Mouse (Mus musculus): ENCODE measurements around the gene Lrch1. TPM values are rescaled to one million over a fixed set of nuclear protein-coding genes. Genes with fewer than 3 reads are reported as not detected.

The Lrch1 gene
- polyA plus RNA-seq, 1 experiment from 2014 or later = 6.5 TPM

DNA sequence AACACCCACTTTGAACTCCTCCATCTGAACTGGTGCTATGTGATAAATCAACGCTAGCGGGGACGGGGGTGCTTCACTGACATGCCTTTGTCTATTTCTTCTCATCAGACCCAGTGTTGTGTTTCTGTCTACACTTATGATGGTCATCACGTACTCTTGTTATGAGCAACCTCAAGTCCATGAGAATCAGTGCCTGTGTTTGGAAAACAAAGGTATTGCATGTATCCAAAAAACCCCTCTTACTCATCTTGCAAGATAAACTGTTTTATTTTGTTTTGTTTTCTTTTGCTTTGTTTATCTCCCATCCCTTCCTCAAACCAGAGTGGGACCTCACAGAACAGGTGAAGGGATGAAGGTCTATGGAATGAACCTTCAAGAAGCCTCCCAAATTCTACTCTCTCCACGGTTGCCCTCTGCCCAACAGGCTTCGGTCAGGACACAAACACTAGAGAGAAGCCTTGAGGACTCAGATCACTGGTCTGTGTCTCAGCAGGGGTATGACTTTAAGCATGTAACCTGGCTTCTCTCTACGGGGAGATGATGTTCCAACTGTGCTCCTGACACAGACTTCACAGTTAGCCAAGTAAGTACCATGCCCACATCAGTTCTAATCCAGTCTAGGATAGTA lies 3.4 kb downstream of the Lrch1 start:
- Histone ChIP-seq H3K9me3 (no peaks in the 10 kb centered on the region), H3K4me3 (no peak overlapping the region), H3K4me1 (peaks cover 27% of the 10 kb centered on the region), H3K27me3 (ENCODE audit: poor library complexity, severe bottlenecking) (no peaks in the 10 kb centered on the region), H3K36me3 (replicated peaks) (peaks cover 10% of the 10 kb centered on the region; the same call in 1 of the 2 replicates), H3K27ac (no peak overlapping the region)
- WGBS = 91% methylated on average over 7 of the region's 7 CpGs
- no peak for DNase-seq (ENCODE audit: extremely low spot score, low spot score)

- no peak overlapping the region for H3K27ac ChIP-seq
- peaks cover 25% of the 10 kb centered on the region for H3K4me1 ChIP-seq
- DNase-seq (ENCODE audit: extremely low spot score, low spot score) = no peak
- H3K4me3 ChIP-seq = no peak overlapping the region
- peaks cover 10% of the 10 kb centered on the region; the same call in 1 of the 2 replicates for H3K36me3 ChIP-seq (replicated peaks)
- WGBS = 94% methylated on average over 6 of the region's 6 CpGs
- H3K27me3 ChIP-seq (ENCODE audit: poor library complexity, severe bottlenecking) = no peaks in the 10 kb centered on the region
- no peaks in the 10 kb centered on the region for H3K9me3 ChIP-seq
These were observed 4.0 kb downstream of the Lrch1 start for GRCm38 (mm10) chr14:74943581-74944117.

DNA sequence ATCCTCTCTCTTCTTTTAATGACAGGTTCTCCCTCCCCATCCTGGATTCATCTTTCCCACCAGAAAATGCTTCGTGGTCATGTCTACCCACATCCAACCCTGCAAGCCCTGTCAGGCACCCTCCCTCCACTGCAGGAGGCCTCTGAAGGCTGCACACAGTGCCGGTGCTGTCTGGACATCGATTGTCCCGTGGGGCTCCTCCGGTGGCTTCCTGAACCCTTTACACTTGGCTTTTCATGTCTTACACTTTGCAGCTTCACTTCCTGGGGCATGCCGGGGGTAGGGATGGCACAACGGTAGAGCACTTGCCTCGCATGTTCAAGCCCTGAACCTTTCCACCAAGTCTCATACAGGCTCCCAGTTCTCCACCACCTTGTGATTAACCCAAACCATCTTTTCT lies 4.7 kb downstream of the Lrch1 start:
- no peak overlapping the region for H3K27ac ChIP-seq
- H3K36me3 ChIP-seq (replicated peaks) = peaks cover 10% of the 10 kb centered on the region; the same call in 1 of the 2 replicates
- no peaks in the 10 kb centered on the region for H3K27me3 ChIP-seq (ENCODE audit: poor library complexity, severe bottlenecking)
- peaks cover 19% of the 10 kb centered on the region for H3K4me1 ChIP-seq
- H3K4me3 ChIP-seq = no peak overlapping the region
- WGBS = 90% methylated on average over 8 of the region's 8 CpGs
- DNase-seq (ENCODE audit: extremely low spot score, low spot score) = no peak
- H3K9me3 ChIP-seq = no peaks in the 10 kb centered on the region

DNA sequence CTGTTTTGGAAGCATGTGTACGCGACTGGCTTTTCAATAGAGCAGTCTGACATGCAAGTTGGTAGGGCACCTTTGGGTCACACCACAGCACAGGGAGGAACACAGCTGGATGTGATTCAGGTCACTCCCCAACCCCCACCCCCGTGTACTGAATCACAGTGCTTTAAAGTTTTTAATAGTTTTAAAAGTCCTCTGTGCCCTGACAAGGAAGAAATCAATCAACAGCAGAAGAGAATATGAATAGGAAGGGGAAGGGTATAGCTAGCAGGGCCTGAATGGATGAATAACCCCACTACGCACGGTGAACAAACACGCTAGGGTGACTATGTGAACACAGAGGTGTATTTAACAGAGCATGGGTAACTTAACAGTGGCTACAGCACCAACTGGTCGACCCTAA lies 6.1 kb downstream of the Lrch1 start:
- H3K4me3 ChIP-seq = no peak overlapping the region
- H3K27ac ChIP-seq = no peak overlapping the region
- peaks cover 10% of the 10 kb centered on the region; the same call in 1 of the 2 replicates for H3K36me3 ChIP-seq (replicated peaks)
- H3K9me3 ChIP-seq = no peaks in the 10 kb centered on the region
- no peaks in the 10 kb centered on the region for H3K27me3 ChIP-seq (ENCODE audit: poor library complexity, severe bottlenecking)
- WGBS = 89% methylated on average over 7 of the region's 7 CpGs
- peaks cover 14% of the 10 kb centered on the region for H3K4me1 ChIP-seq
- no peak for DNase-seq (ENCODE audit: extremely low spot score, low spot score)

- Histone ChIP-seq H3K9me3 (no peaks in the 10 kb centered on the region), H3K27me3 (ENCODE audit: poor library complexity, severe bottlenecking) (no peaks in the 10 kb centered on the region), H3K4me1 (peaks cover 5% of the 10 kb centered on the region), H3K4me3 (no peak overlapping the region), H3K36me3 (replicated peaks) (peaks cover 10% of the 10 kb centered on the region; the same call in 1 of the 2 replicates), H3K27ac (no peak overlapping the region)
- 90% methylated on average over 4 of the region's 4 CpGs for WGBS
- DNase-seq (ENCODE audit: extremely low spot score, low spot score) = no peak
These were observed 6.9 kb downstream of the Lrch1 start for GRCm38 (mm10) chr14:74940741-74941140.

- Histone ChIP-seq H3K9me3 (no peaks in the 10 kb centered on the region), H3K4me3 (no peak overlapping the region), H3K4me1 (no peaks in the 10 kb centered on the region), H3K36me3 (replicated peaks) (peaks cover 10% of the 10 kb centered on the region; the same call in 1 of the 2 replicates), H3K27me3 (ENCODE audit: poor library complexity, severe bottlenecking) (no peaks in the 10 kb centered on the region), H3K27ac (no peak overlapping the region)
- WGBS = 83% methylated on average over 9 of the region's 9 CpGs
- DNase-seq (ENCODE audit: extremely low spot score, low spot score) = no peak
These were observed 8.3 kb downstream of the Lrch1 start for GRCm38 (mm10) chr14:74939355-74939754.

- H3K27me3 ChIP-seq (ENCODE audit: poor library complexity, severe bottlenecking) = no peaks in the 10 kb centered on the region
- no peak overlapping the region for H3K4me3 ChIP-seq
- H3K27ac ChIP-seq = no peak overlapping the region
- DNase-seq (ENCODE audit: extremely low spot score, low spot score) = no peak
- no peaks in the 10 kb centered on the region for H3K9me3 ChIP-seq
- 91% methylated on average over 3 of the region's 3 CpGs for WGBS
- peaks cover 10% of the 10 kb centered on the region; the same call in 1 of the 2 replicates for H3K36me3 ChIP-seq (replicated peaks)
- no peaks in the 10 kb centered on the region for H3K4me1 ChIP-seq
These were observed 8.8 kb downstream of the Lrch1 start for GRCm38 (mm10) chr14:74938896-74939295.

DNA sequence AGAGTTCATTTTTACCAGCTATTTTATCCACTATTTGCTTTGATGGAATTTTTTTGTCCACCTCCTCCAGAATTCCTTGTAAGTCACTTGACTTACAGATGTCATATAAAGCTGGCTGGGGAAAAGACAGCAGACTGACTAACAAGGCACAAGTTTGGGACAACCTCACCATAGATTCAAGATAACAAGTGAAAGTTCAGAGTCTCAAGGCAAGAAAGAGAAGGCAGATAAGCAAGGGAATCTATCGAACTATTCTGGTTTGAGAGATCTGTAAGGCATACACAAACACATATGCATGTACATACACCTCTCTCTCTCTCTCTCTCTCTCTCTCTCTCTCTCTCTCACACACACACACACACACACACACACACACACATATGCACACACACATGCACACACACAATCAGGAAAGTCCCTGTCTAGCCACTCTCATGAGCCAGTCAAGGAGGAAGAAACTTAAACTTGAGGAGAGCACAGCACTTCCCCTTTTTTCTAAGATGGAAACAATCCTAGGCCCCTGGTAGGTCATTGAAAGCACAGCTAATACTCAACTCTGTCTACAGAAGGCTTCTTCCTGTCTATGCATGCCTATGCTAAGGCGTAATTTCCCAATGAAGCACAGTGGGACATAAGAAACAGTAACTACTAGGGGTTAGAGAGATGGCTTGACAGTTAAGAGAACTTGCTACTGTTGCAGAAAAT lies 11.0 kb downstream of the Lrch1 start:
- peaks cover 6% of the 10 kb centered on the region; the same call in 1 of the 2 replicates for H3K36me3 ChIP-seq (replicated peaks)
- H3K4me3 ChIP-seq = no peak overlapping the region
- H3K4me1 ChIP-seq = no peaks in the 10 kb centered on the region
- no peak for DNase-seq (ENCODE audit: extremely low spot score, low spot score)
- H3K27me3 ChIP-seq (ENCODE audit: poor library complexity, severe bottlenecking) = no peaks in the 10 kb centered on the region
- 100% methylated on average over 2 of the region's 2 CpGs for WGBS
- H3K9me3 ChIP-seq = no peaks in the 10 kb centered on the region
- H3K27ac ChIP-seq = no peak overlapping the region

- no peak overlapping the region for H3K4me3 ChIP-seq
- no peak for DNase-seq (ENCODE audit: extremely low spot score, low spot score)
- H3K27ac ChIP-seq = no peak overlapping the region
- no peaks in the 10 kb centered on the region for H3K4me1 ChIP-seq
- H3K9me3 ChIP-seq = no peaks in the 10 kb centered on the region
- H3K36me3 ChIP-seq (replicated peaks) = no peaks in the 10 kb centered on the region
- WGBS = 98% methylated on average over 6 of the region's 6 CpGs
- H3K27me3 ChIP-seq (ENCODE audit: poor library complexity, severe bottlenecking) = no peaks in the 10 kb centered on the region
These were observed 12.6 kb downstream of the Lrch1 start for GRCm38 (mm10) chr14:74935111-74935510.

GRCm38 (mm10) chr14:74933960-74934710 lies 13.5 kb downstream of the Lrch1 start:
- DNase-seq (ENCODE audit: extremely low spot score, low spot score) = no peak
- Histone ChIP-seq H3K27ac (no peak overlapping the region), H3K4me1 (no peaks in the 10 kb centered on the region), H3K36me3 (replicated peaks) (no peaks in the 10 kb centered on the region), H3K27me3 (ENCODE audit: poor library complexity, severe bottlenecking) (no peaks in the 10 kb centered on the region), H3K4me3 (no peak overlapping the region), H3K9me3 (no peaks in the 10 kb centered on the region)
- WGBS = 85% methylated on average over 14 of the region's 14 CpGs

DNA sequence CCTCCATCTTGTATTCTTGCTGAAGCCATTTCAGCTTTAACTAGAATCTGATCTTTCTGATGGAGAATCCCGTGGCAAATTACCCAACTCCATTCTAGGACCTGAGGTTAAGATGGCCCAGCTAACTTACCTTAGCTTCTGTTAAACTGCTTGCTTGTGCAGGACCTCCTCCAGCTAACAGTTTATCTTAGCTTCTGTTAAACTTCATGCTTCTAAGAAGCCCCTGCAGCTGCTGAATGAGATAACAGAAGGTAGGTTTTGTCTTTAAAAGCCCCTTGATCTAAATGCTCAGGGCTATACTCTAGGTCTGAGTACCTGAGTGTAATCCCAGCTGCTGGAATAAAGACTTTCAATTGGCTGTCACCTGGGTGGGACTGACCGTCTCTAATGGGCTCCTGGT lies 17.9 kb downstream of the Lrch1 start:
- no peak overlapping the region for H3K4me3 ChIP-seq
- WGBS = 92% methylated on average over 2 of the region's 2 CpGs
- no peak for DNase-seq (ENCODE audit: extremely low spot score, low spot score)
- no peaks in the 10 kb centered on the region for H3K36me3 ChIP-seq (replicated peaks)
- H3K27ac ChIP-seq = no peak overlapping the region
- H3K27me3 ChIP-seq (ENCODE audit: poor library complexity, severe bottlenecking) = no peaks in the 10 kb centered on the region
- H3K4me1 ChIP-seq = peaks cover 5% of the 10 kb centered on the region; the same call in 1 of the 2 replicates
- H3K9me3 ChIP-seq = no peaks in the 10 kb centered on the region

DNA sequence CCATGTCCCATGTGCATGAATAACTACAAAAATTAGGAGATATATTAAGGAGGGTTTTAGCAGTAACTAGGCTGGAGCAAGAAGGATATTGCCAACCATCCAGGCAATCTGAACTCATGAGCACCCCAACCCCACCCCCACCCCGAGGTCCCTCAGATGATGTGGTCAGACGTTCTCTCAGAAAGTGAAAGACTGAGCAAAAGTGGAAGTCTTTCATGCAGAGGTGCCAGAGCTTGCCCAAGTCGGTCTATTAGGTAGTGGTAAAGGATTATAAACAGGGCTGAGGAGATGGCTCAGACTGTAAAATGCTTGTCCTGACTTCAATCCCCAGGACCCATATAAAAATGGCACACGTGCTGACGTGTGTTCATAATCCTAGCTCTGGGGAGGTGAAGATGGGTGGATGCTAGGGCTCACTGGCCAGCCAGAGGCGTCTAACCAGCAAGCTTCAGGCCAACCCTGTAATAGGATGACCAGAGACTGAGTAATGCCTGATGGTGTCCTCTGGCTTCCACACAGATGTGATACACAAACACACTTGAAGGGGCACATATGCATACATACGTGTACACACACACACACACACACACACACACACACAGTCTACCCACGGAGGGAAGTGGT lies 18.8 kb downstream of the Lrch1 start:
- Histone ChIP-seq H3K27ac (no peak overlapping the region), H3K4me1 (peaks cover 8% of the 10 kb centered on the region), H3K9me3 (no peaks in the 10 kb centered on the region), H3K27me3 (ENCODE audit: poor library complexity, severe bottlenecking) (no peaks in the 10 kb centered on the region), H3K4me3 (no peak overlapping the region), H3K36me3 (replicated peaks) (no peaks in the 10 kb centered on the region)
- 92% methylated on average over 8 of the region's 8 CpGs for WGBS
- DNase-seq (ENCODE audit: extremely low spot score, low spot score) = no peak

Data from forebrain, embryonic 10.5 days (tissue).